31 mouse cellular contexts compared by ENCODE assay signal in the genomic region with DNA sequence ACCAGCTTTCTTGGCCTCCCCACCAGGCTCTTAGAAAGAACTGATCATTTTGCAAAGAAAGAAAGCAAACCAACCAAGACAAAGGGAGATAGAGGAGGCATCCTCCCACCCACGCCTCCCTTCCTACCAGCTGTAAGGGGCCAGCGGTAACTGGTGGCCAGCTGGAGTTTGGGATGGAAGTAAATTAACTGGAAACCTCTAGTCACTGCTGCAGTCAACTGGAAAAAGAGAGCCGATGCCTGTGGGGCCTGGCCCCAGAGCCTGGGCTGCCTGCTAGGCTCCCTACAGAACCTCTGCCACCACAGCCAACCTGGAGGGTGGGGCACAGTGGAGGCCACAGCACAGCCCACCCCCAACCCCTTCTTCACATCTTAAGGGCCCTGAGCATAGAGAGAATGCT. TPM values are rescaled to one million over a fixed set of nuclear protein-coding genes. Genes with fewer than 3 reads are reported as not detected.
DNase-seq lines count a peak whose midpoint lies in the region; ATAC-seq and TF ChIP-seq lines count a peak whose summit lies in the region.
"Had no signal": no experiment of that assay in that cellular context is flagged by ENCODE, and none has a peak within 500 bp of the region (broad histone marks: within the 10 kb centered on the region; RNA-seq: fewer than 3 reads in every experiment).

No protein-coding gene starts in this region.

- peak; percentile 63; the same call in 1 of the 2 replicates for ATAC-seq in hindbrain, embryonic 11.5 days (ENCODE audit: low FRiP score)
- no peak for ATAC-seq in hindbrain, embryonic 16.5 days
- peak; percentile 59; the same call in 1 of the 2 replicates for ATAC-seq in hindbrain, embryonic 12.5 days (ENCODE audit: low FRiP score)
- ATAC-seq in hindbrain, postnatal 0 days: 0 out of 2 replicates have a peak, but pooled peaks have one; percentile 40
- ATAC-seq: CD4-positive, CD25-positive, alpha-beta regulatory T cell, adult 4 months; forebrain, embryonic 13.5 days; intestine, embryonic 15.5 days; midbrain, embryonic 15.5 days had no signal

- H3K27ac ChIP-seq in hindbrain, embryonic 11.5 days (ENCODE audit: low read depth, low read length): no peak overlapping the region
- H3K27ac ChIP-seq in hindbrain, embryonic 16.5 days (ENCODE audit: low read depth, low read length): no peak overlapping the region
- H3K27ac ChIP-seq in hindbrain, embryonic 12.5 days: no peak overlapping the region
- H3K27ac ChIP-seq in hindbrain, postnatal 0 days: no peak overlapping the region
- H3K27ac ChIP-seq: forebrain, embryonic 13.5 days; heart, embryonic 13.5 days; hindbrain, embryonic 15.5 days; intestine, embryonic 15.5 days; layer of hippocampus, adult 2 months; left cerebral cortex, adult 2 months; limb, embryonic 13.5 days; midbrain, embryonic 15.5 days had no signal

- peaks cover 80% of the 10 kb centered on the region for H3K27me3 ChIP-seq in hindbrain, embryonic 11.5 days (ENCODE audit: control insufficient read depth, insufficient read depth, low read length)
- H3K27me3 ChIP-seq in hindbrain, embryonic 16.5 days (replicated peaks; ENCODE audit: control insufficient read depth, insufficient read depth, low read length): peaks cover 52% of the 10 kb centered on the region
- peaks cover 83% of the 10 kb centered on the region for H3K27me3 ChIP-seq in hindbrain, embryonic 12.5 days
- H3K27me3 ChIP-seq in hindbrain, postnatal 0 days (ENCODE audit: insufficient read depth, low read length): peaks cover 50% of the 10 kb centered on the region

- H3K4me2 ChIP-seq in hindbrain, embryonic 11.5 days (replicated peaks; ENCODE audit: low read depth, low read length): no peak overlapping the region; the same call in 1 of the 2 replicates
- H3K4me2 ChIP-seq in hindbrain, embryonic 16.5 days (ENCODE audit: low read length): no peak overlapping the region
- H3K4me2 ChIP-seq in hindbrain, embryonic 12.5 days (replicated peaks): no peak overlapping the region
- no peak overlapping the region for H3K4me2 ChIP-seq in hindbrain, postnatal 0 days (ENCODE audit: low read depth, low read length)
- H3K4me2 ChIP-seq: forebrain, embryonic 13.5 days; heart, embryonic 13.5 days; hindbrain, embryonic 15.5 days; intestine, embryonic 15.5 days; limb, embryonic 13.5 days; liver, embryonic 11.5 days; midbrain, embryonic 15.5 days had no signal

- H3K4me1 ChIP-seq in hindbrain, embryonic 11.5 days (replicated peaks; ENCODE audit: control insufficient read depth, insufficient read depth, low read length): no peaks in the 10 kb centered on the region
- H3K4me1 ChIP-seq in hindbrain, embryonic 16.5 days (ENCODE audit: control insufficient read depth, insufficient read depth, low read depth, low read length): no peaks in the 10 kb centered on the region
- H3K4me1 ChIP-seq in hindbrain, embryonic 12.5 days: peaks cover 2% of the 10 kb centered on the region; the same call in 1 of the 2 replicates
- H3K4me1 ChIP-seq in hindbrain, postnatal 0 days (ENCODE audit: insufficient read depth, low read length): no peaks in the 10 kb centered on the region

- no peak for TF ChIP-seq CTCF in hindbrain, postnatal 0 days (IDR thresholded peaks at IDR 0.05; ENCODE audit: low read depth)

- no peak overlapping the region for H3K4me3 ChIP-seq in hindbrain, embryonic 11.5 days (ENCODE audit: low read depth, low read length)
- H3K4me3 ChIP-seq in hindbrain, embryonic 16.5 days (ENCODE audit: low read length): no peak overlapping the region
- no peak overlapping the region for H3K4me3 ChIP-seq in hindbrain, embryonic 12.5 days
- no peak overlapping the region for H3K4me3 ChIP-seq in hindbrain, postnatal 0 days (ENCODE audit: low read length)
- H3K4me3 ChIP-seq: forebrain, embryonic 13.5 days; heart, embryonic 13.5 days; hindbrain, embryonic 15.5 days; intestine, embryonic 15.5 days; layer of hippocampus, adult 2 months; left cerebral cortex, adult 2 months; limb, embryonic 13.5 days; midbrain, embryonic 15.5 days; myocyte had no signal

- no peaks in the 10 kb centered on the region for H3K36me3 ChIP-seq in hindbrain, embryonic 11.5 days (ENCODE audit: control insufficient read depth, insufficient read depth, low read length)
- H3K36me3 ChIP-seq in hindbrain, embryonic 16.5 days (ENCODE audit: control insufficient read depth, insufficient read depth, low read length): no peaks in the 10 kb centered on the region
- no peaks in the 10 kb centered on the region for H3K36me3 ChIP-seq in hindbrain, embryonic 12.5 days
- no peaks in the 10 kb centered on the region for H3K36me3 ChIP-seq in hindbrain, postnatal 0 days (ENCODE audit: insufficient read depth, low read length)
- H3K36me3 ChIP-seq: heart, embryonic 13.5 days; hindbrain, embryonic 15.5 days; intestine, embryonic 15.5 days; limb, embryonic 13.5 days; midbrain, embryonic 15.5 days had no signal

- 3% methylated on average over 3 of the region's 3 CpGs for WGBS in hindbrain, embryonic 11.5 days
- whole genome bisulfite sequencing in hindbrain, embryonic 16.5 days: 10% methylated on average over 3 of the region's 3 CpGs
- 5% methylated on average over 3 of the region's 3 CpGs for WGBS in hindbrain, embryonic 12.5 days
- WGBS in hindbrain, postnatal 0 days: 10% methylated on average over 3 of the region's 3 CpGs

- H3K9me3 ChIP-seq in hindbrain, embryonic 11.5 days (ENCODE audit: control insufficient read depth, low read length): no peaks in the 10 kb centered on the region; the same call in 1 of the 2 replicates
- peaks cover 4% of the 10 kb centered on the region for H3K9me3 ChIP-seq in hindbrain, embryonic 16.5 days (ENCODE audit: control insufficient read depth, low read length)
- H3K9me3 ChIP-seq in hindbrain, embryonic 12.5 days (replicated peaks): peaks cover 4% of the 10 kb centered on the region; the same call in 1 of the 2 replicates
- H3K9me3 ChIP-seq in hindbrain, postnatal 0 days (ENCODE audit: low read length): no peaks in the 10 kb centered on the region
- H3K9me3 ChIP-seq: heart, embryonic 13.5 days; hindbrain, embryonic 15.5 days; intestine, embryonic 15.5 days; limb, embryonic 13.5 days; midbrain, embryonic 15.5 days had no signal

- no peak overlapping the region for H3K9ac ChIP-seq in hindbrain, embryonic 11.5 days (ENCODE audit: low read depth, low read length)
- no peak overlapping the region for H3K9ac ChIP-seq in hindbrain, embryonic 16.5 days (ENCODE audit: low read depth, low read length)
- no peak overlapping the region for H3K9ac ChIP-seq in hindbrain, embryonic 12.5 days
- no peak overlapping the region for H3K9ac ChIP-seq in hindbrain, postnatal 0 days (replicated peaks; ENCODE audit: low read length)
- H3K9ac ChIP-seq: forebrain, embryonic 13.5 days; heart, embryonic 13.5 days; hindbrain, embryonic 15.5 days; intestine, embryonic 15.5 days; limb, embryonic 13.5 days; midbrain, embryonic 15.5 days had no signal

- peak; percentile 38 for DNase-seq in hindbrain, embryonic 11.5 days (ENCODE audit: low spot score)
- DNase-seq in kidney, postnatal 4 days: peak; percentile 46 to 55
- no peak for DNase-seq in kidney, postnatal 25 days
- DNase-seq in hindbrain, postnatal 0 days (ENCODE audit: low spot score): no peak
- DNase-seq in left cerebral cortex, adult 9 months (ENCODE audit: low spot score in 2 of 2): no peak
- DNase-seq: adrenal gland, postnatal 25 days; cerebellum, adult 11-12 months; cerebellum, adult 9-11 months; gastrocnemius, postnatal 10 days; heart, postnatal 14 days; kidney, adult 9 months; lung, postnatal 36 days; right cerebral cortex, adult 18-20 months; spleen, adult 18-20 months; thymus, adult 18-20 months; thymus, postnatal 25 days had no signal

RNA-seq across cellular contexts. Expression of gene Nkx6-1, which starts 8.7 kb away (rescaled TPM):
- polyA plus RNA-seq in hindbrain, embryonic 11.5 days (2014; fragmentation: Nextera tagmentation; extraction: Ambion mirVana): 9.8 and 14.7 TPM in 2 replicates
- 3.8 and 5.1 TPM in 2 replicates for polyA plus RNA-seq in hindbrain, embryonic 16.5 days (2015; fragmentation: Nextera tagmentation; extraction: Ambion mirVana)
- 18.4 and 18.9 TPM in 2 replicates for polyA plus RNA-seq in hindbrain, embryonic 12.5 days (2016; fragmentation: Nextera tagmentation; extraction: Ambion mirVana)
- total RNA-seq in hindbrain, postnatal 0 days (2014; rRNA removed): 2.4 and 2.6 TPM in 2 replicates
- polyA plus RNA-seq in hindbrain, postnatal 0 days (2015; fragmentation: Nextera tagmentation; extraction: Ambion mirVana): 4.3 TPM in 2 replicates
- total RNA-seq: adrenal gland, postnatal 25 days; megakaryocyte, adult 5-6 weeks had no signal
- polyA plus RNA-seq: CD4-positive, CD25-positive, alpha-beta regulatory T cell, adult 4 months; liver, embryonic 16.5 days; myocyte had no signal

Comparison
In these comparisons a context has a peak if more than half of its experiments do, and no peak if none do; other contexts are left out.
1. DNase-seq: peak in hindbrain, embryonic 11.5 days (single experiment) and kidney, postnatal 4 days (2 of 2); none in kidney, postnatal 25 days (0 of 2), hindbrain, postnatal 0 days (single experiment) and left cerebral cortex, adult 9 months (0 of 2).